Mouse (Mus musculus) lung, postnatal 0 days (tissue): Measurements from ENCODE around the gene Mymk.

Experiments
- CTCF ChIP-seq: IDR thresholded peaks from 2 replicates; pipeline ENCODE4 v1.5.1; 2016; ENCODE audit warnings: antibody characterized with exemption, mild to moderate bottlenecking
- EP300 ChIP-seq: IDR thresholded peaks from 2 replicates; pipeline ENCODE4 v1.6.1; 2016; ENCODE audit warnings: antibody characterized with exemption, mild to moderate bottlenecking, control low read depth

GRCm38 (mm10) chr2:27070247-27070813 is 1.6 kb downstream of the Mymk start:
- TF ChIP-seq CTCF (no peak), EP300 (no peak)
